Comparison of ENCODE assay signal across 7 mouse cellular contexts in the genomic region with DNA sequence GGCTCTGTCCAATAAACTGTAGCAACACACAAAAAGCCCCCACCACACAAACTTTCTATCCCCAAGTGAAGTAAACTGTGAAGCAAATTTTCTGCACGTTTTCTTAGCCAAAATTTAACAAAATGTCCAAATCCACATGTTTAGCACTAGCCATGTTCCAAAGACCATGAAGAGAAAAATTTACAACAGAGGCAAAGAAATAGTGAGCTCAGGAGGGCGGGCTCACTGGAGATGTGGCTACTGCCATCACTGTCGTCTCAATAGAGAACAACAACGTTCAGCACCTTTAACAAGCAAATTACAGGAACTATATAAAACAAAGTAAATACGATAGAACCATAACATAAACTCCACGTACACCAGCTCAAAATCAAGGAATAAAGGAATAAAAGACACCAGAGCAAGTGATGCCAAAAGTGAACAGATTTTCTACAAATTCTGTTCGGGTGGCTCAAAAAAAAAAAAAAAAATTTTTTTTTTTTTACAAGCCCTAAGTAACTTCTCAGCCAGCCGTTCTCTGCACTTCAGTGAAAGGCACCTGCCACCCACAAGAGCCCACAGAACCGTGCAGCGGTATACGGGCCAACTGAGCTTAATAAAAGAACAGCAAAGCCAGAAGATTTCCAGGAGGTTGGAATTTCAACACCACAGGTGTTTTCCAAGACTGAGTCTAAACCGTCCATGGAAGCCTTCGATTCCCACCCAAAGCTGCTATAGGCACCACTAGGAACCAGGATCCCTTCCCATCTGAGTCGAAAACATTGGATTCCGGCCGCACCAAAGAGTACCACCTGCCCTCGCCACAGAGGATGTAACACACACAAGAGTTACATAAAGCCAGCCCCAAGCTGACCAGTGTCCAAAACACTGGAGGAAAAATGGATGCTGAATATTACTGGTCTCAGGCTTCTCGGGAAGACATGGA. TPM values are rescaled to one million over a fixed set of nuclear protein-coding genes. Genes with fewer than 3 reads are reported as not detected.
DNase-seq lines count a peak whose midpoint lies in the region; ATAC-seq and TF ChIP-seq lines count a peak whose summit lies in the region.

No protein-coding gene starts in this region.

- no peaks in the 10 kb centered on the region for H3K9me3 ChIP-seq in ES-E14 (ENCODE audit: control insufficient read depth, insufficient read depth, low read depth, low read length)
- H3K9me3 ChIP-seq in forebrain, embryonic 16.5 days (ENCODE audit: control insufficient read depth, low read length): no peaks in the 10 kb centered on the region
- H3K9me3 ChIP-seq in limb, embryonic 13.5 days: no peaks in the 10 kb centered on the region

- ATAC-seq in forebrain, embryonic 16.5 days: no peak
- no peak for ATAC-seq in limb, embryonic 13.5 days (ENCODE audit: low FRiP score, low read depth)
- ATAC-seq in activated CD4-positive, CD25-positive, alpha-beta regulatory T cell, adult 4 months: no peak

- WGBS in forebrain, embryonic 16.5 days: 6% methylated on average over 18 of the region's 18 CpGs
- 26% methylated on average over 18 of the region's 18 CpGs for WGBS in limb, embryonic 13.5 days
- WGBS in small intestine, adult 2 months: 21% methylated on average over 18 of the region's 18 CpGs

- no peak for TF ChIP-seq POLR2A in small intestine, adult 2 months (IDR thresholded peaks at IDR 0.05; ENCODE audit: low read depth, low read length)

- peak overlapping the region; percentile 83 for H3K9ac ChIP-seq in ES-E14 (ENCODE audit: insufficient read depth, low read depth, low read length, poor library complexity, severe bottlenecking)
- H3K9ac ChIP-seq in forebrain, embryonic 16.5 days (replicated peaks; ENCODE audit: low read depth, low read length): peak overlapping the region; percentile 100
- H3K9ac ChIP-seq in limb, embryonic 13.5 days: peak overlapping the region; percentile 96

- no peak for TF ChIP-seq CTCF in C2C12 (IDR thresholded peaks at IDR 0.05; ENCODE audit: control insufficient read depth, insufficient read depth, insufficient read length)
- no peak for TF ChIP-seq CTCF in small intestine, adult 2 months (IDR thresholded peaks at IDR 0.05; ENCODE audit: extremely low read depth, insufficient read length, insufficient replicate concordance, low read depth, low read length)

- H3ac ChIP-seq in C2C12 (ENCODE audit: control insufficient read depth, insufficient read length, low read depth): peak overlapping the region; percentile 44

- peaks cover 71% of the 10 kb centered on the region for H3K79me2 ChIP-seq in C2C12 (ENCODE audit: control insufficient read depth, insufficient read depth)

- peaks cover 64% of the 10 kb centered on the region for H3K79me3 ChIP-seq in C2C12 (ENCODE audit: low read depth)

- peak overlapping the region; percentile 85 for H3K4me2 ChIP-seq in forebrain, embryonic 16.5 days (ENCODE audit: low read length)
- peak overlapping the region; percentile 70 for H3K4me2 ChIP-seq in limb, embryonic 13.5 days (replicated peaks)

- peaks cover 14% of the 10 kb centered on the region in 2 experiments; a peak in 2 of 4 replicates for H3K4me1 ChIP-seq in ES-E14 (ENCODE audit: control insufficient read depth in 2 of 2, insufficient read depth in 2 of 2, low read length in 2 of 2, poor library complexity in 1 of 2)
- peaks cover 33% of the 10 kb centered on the region for H3K4me1 ChIP-seq in forebrain, embryonic 16.5 days (replicated peaks; ENCODE audit: control insufficient read depth, insufficient read depth, low read length)
- H3K4me1 ChIP-seq in limb, embryonic 13.5 days: peaks cover 39% of the 10 kb centered on the region
- peaks cover 15% of the 10 kb centered on the region for H3K4me1 ChIP-seq in small intestine, adult 2 months (ENCODE audit: control insufficient read depth, insufficient read depth, insufficient read length, low read length)

- peaks cover 11% of the 10 kb centered on the region for H3K36me3 ChIP-seq in C2C12 (ENCODE audit: control insufficient read depth, insufficient read depth)
- no peaks in the 10 kb centered on the region for H3K36me3 ChIP-seq in ES-E14 (ENCODE audit: control insufficient read depth, insufficient read depth, low read length, poor library complexity, severe bottlenecking)
- H3K36me3 ChIP-seq in forebrain, embryonic 16.5 days (ENCODE audit: control insufficient read depth, insufficient read depth): no peaks in the 10 kb centered on the region
- H3K36me3 ChIP-seq in limb, embryonic 13.5 days: no peaks in the 10 kb centered on the region
- H3K36me3 ChIP-seq in small intestine, adult 2 months (ENCODE audit: control insufficient read depth, insufficient read depth, low read length): no peaks in the 10 kb centered on the region

- no peak for DNase-seq in ES-E14 (ENCODE audit: low read depth, low spot score)
- DNase-seq in layer of hippocampus, postnatal 25 days (ENCODE audit: extremely low spot score in 1 of 2, low spot score in 1 of 2): no peak

- in situ Hi-C loops in ES-E14 (cut with MboI; ENCODE audit: low sequenced_read_pairs in 2 of 2, unreplicated experiment in 2 of 2): no loop called here

- H3K27ac ChIP-seq in ES-E14 (ENCODE audit: insufficient read depth, low read depth, low read length, poor library complexity, severe bottlenecking): no peak overlapping the region
- H3K27ac ChIP-seq in forebrain, embryonic 16.5 days (ENCODE audit: low read length): peak overlapping the region; percentile 100
- no peak overlapping the region; the same call in 1 of the 2 replicates for H3K27ac ChIP-seq in limb, embryonic 13.5 days
- peak overlapping the region; percentile 76 for H3K27ac ChIP-seq in small intestine, adult 2 months (ENCODE audit: insufficient read depth, low read depth, low read length)

- no peaks in the 10 kb centered on the region for H3K27me3 ChIP-seq in C2C12 (ENCODE audit: control insufficient read depth, insufficient read depth, insufficient read length)
- H3K27me3 ChIP-seq in forebrain, embryonic 16.5 days (replicated peaks; ENCODE audit: control insufficient read depth, insufficient read depth, low read length): no peaks in the 10 kb centered on the region
- no peaks in the 10 kb centered on the region for H3K27me3 ChIP-seq in limb, embryonic 13.5 days
- no peaks in the 10 kb centered on the region for H3K27me3 ChIP-seq in small intestine, adult 2 months (ENCODE audit: control insufficient read depth, insufficient read depth, low read length)

- H3K4me3 ChIP-seq in C2C12 (ENCODE audit: insufficient read depth, poor library complexity, severe bottlenecking): peak overlapping the region; percentile 69
- H3K4me3 ChIP-seq in ES-E14 (ENCODE audit: insufficient read depth in 1 of 2, low read depth in 1 of 2, low read length in 2 of 2, poor library complexity in 1 of 2, severe bottlenecking in 1 of 2): peak overlapping the region; percentile 85 to 88
- H3K4me3 ChIP-seq in forebrain, embryonic 16.5 days (replicated peaks; ENCODE audit: low read length): peak overlapping the region; percentile 98
- H3K4me3 ChIP-seq in limb, embryonic 13.5 days: peak overlapping the region; percentile 88
- H3K4me3 ChIP-seq in small intestine, adult 2 months (ENCODE audit: low read depth, low read length): peak overlapping the region; percentile 94

TF ChIP-seq in C2C12, 6 proteins besides CTCF, POLR2A, EP300 and RAD21:
- TF ChIP-seq USF1 (IDR thresholded peaks at IDR 0.05; ENCODE audit: low read depth): no peak
- no peak for TF ChIP-seq MYOD1 (IDR thresholded peaks at IDR 0.05; ENCODE audit: control insufficient read depth, insufficient read length, low read depth)
- TF ChIP-seq CEBPB (IDR thresholded peaks at IDR 0.05; ENCODE audit: low read depth): no peak
- no peak for TF ChIP-seq MYOG (IDR thresholded peaks at IDR 0.05; ENCODE audit: control insufficient read depth, extremely low read depth, insufficient read length)
- TF ChIP-seq FOSL1 (IDR thresholded peaks at IDR 0.05; ENCODE audit: insufficient read depth, low read length, poor library complexity, severe bottlenecking): no peak

TF ChIP-seq in ES-E14, 5 proteins besides CTCF, POLR2A, EP300 and RAD21:
- no peak for TF ChIP-seq CHD2 (IDR thresholded peaks at IDR 0.05; ENCODE audit: low read depth, low read length)
- TF ChIP-seq HCFC1 (IDR thresholded peaks at IDR 0.05; ENCODE audit: borderline replicate concordance, insufficient read depth, low read length): no peak
- peak; percentile 50 for TF ChIP-seq ZNF384 (IDR thresholded peaks at IDR 0.05; ENCODE audit: low read depth, low read length)
- TF ChIP-seq MAFK (IDR thresholded peaks at IDR 0.05; ENCODE audit: insufficient read depth, low read depth, low read length): no peak
TF ChIP-seq in ES-E14: peak in this region for 1.

RNA-seq across cellular contexts. Expression of gene Arhgap21, which starts 2.2 kb away (rescaled TPM):
- 15.9 TPM for polyA plus RNA-seq in C2C12 (2012; fragmentation: generic; extraction: Trizol)
- 35.6 and 40.1 TPM in 2 replicates for total RNA-seq in ES-E14 (2012; rRNA removed)
- polyA plus RNA-seq in forebrain, embryonic 16.5 days (2015; fragmentation: Nextera tagmentation; extraction: Ambion mirVana): 40.2 and 40.9 TPM in 2 replicates
- 9.5 and 11.1 TPM in 2 replicates for polyA plus RNA-seq in limb, embryonic 13.5 days (2015; fragmentation: Nextera tagmentation; extraction: Ambion mirVana)
- polyA plus RNA-seq in small intestine, adult 2 months (2012; rRNA removed): 4.9 and 12.6 TPM in 2 replicates
- total RNA-seq in layer of hippocampus, postnatal 25 days (2021): 100 to 1,000 TPM; 295 to 351 TPM
- 1 to 10 TPM; 2.0 to 4.2 TPM for polyA plus RNA-seq in activated CD4-positive, CD25-positive, alpha-beta regulatory T cell, adult 4 months (2017; shearing (Covaris generic))

Comparison
In these comparisons a context has a peak if more than half of its experiments do, and no peak if none do; other contexts are left out.
1. H3K27ac ChIP-seq: peak in forebrain, embryonic 16.5 days (single experiment) and small intestine, adult 2 months (single experiment); none in ES-E14 (single experiment) and limb, embryonic 13.5 days (single experiment).
2. Peak in every context shown above with its lines, with median percentiles within 50 percentile points of each other: H3K4me3 ChIP-seq and H3K9ac ChIP-seq.